Mouse (Mus musculus): ENCODE data around the gene Foxn1. TPM values are rescaled to one million over a fixed set of nuclear protein-coding genes. Genes with fewer than 3 reads are reported as not detected.

Foxn1 gene
- polyA plus RNA-seq (2012; fragmentation: generic; extraction: Trizol) = under 1 TPM; 0.02 to 0.05 TPM

DNA sequence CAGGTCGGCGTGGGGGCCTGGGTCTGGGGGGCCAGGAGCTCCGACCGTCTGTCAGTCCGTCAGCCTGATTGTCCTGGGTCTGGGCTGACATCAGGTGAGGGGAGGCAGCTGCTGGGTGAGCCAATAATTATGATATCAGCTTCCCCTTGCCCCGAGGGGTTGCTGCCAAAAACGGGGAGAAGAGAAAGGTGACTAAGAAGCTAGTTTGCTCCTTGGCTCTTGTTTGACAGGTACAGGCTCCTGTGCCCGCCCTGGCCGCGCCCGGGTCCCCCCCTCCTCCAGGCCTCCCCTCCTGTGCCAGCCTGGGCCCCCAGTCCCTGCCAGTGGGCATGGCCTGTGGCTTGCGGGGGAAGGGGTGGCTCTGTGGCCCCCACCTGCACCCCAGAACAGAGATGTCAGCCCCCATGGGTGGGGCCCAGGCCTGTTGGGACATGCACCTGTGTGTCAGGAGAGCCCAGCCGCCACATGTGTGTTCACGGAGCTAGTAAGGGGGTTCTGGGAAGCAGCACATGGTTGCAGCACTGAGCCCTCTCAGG lies at the start of gene Foxn1:
TSS of gene Foxn1 (minus strand) at position 51 of the 536 bp plus-strand sequence.

GRCm38 (mm10) chr11:78422055-78422819 lies 35.9 kb upstream of the Foxn1 start, which contains the start of gene Slc13a2:
TSS of gene Slc13a2 (minus strand) at chr11:78422217.

DNA sequence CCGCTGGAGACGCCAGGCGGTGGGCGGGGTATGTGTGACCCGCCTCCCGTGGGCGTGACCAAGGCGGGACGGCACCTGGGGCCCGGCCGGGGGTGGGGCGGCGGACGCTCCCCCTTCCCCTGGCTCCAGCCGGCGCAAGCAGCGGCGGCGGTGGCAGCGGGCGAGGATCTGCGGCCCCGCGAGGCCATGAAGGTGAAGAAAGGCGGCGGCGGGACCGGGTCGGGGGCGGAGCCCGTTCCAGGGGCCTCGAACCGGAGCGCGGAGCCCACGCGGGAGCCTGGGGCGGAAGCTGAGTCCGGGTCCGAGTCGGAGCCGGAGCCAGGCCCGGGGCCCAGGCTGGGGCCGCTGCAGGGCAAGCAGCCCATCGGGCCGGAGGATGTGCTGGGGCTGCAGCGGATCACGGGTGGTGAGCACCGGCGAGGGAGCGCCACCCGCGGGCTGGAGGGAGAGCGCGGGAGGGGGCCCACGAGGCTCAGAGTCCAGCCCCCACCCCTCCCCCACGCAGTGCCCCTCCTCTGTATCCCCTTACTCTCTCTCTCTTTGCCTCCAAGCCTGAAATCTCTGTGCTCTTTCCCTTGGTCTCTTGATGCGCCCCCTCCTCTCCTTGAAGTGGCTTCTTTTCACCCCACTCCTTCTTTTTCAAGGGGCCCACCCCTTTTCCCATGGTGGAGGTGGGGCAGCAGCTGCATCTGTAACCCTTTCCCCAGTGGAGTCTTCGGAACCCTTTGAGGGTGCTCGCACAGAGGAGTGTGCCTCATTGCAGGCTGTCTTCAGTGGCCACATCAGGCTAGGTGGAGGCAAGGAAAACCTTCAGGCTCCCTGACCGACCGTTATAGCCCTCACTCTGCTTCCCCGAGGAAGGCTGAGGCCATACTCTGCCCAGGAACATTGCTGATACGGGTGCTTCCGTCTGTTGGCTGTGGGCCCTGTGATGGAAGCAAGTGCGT lies 42.7 kb downstream of the Foxn1 start, which contains the start of gene Unc119:
TSS of gene Unc119 (plus strand) at position 102 of the 947 bp plus-strand sequence.

DNA sequence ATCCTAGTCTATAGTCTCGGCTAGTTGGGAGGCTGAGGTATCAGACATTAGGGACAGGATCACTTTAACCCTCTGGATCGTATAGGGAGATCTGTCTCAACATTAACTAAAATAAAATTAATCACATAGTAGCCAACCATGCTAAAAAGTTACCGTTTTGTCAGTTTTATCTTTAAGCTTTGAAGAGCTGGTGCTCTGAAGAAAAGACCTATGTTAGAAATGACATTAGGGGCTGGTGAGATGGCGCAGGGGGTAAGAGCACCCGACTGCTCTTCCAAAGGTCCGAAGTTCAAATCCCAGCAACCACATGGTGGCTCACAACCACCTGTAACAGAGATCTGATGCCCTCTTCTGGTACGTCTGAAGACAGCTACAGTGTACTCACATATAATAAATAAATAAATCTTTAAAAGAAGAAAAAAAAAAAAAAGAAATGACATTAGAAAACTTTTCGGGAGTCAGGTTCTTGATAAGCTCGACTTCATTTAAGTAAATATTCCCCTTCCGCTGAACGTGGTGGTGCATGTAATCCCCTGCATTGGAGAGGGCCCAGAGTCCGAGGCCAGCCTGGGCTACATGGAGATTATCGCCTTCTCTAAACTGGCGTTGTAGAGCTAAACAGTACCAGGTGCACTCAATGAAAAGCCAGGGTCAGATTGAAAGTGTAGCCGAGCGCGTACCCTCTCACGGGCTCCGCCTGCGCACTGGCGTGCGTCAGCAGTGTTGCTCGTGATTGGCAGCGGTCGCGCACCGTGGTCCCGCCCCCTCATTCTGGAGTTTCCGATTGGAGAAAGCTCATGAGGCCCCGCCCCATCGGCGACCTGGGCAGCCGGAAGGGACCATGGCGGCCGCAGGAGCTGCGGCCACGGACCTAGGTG lies 58.5 kb downstream of the Foxn1 start, which contains the start of gene Pigs:
TSS of gene Pigs (plus strand) at position 782 of the 878 bp plus-strand sequence.

GRCm38 (mm10) chr11:78322860-78323259 lies 63.5 kb downstream of the Foxn1 start, which contains the start of gene Aldoc:
TSS of gene Aldoc (plus strand) at chr11:78322968.

Other genes starting within 250 kb of the Foxn1 start
- gene Traf4, start 221.0 kb downstream of the Foxn1 start, polyA plus RNA-seq (2012; fragmentation: generic; extraction: Trizol) = 10 to 100 TPM; 47.2 to 71.6 TPM
- 10 to 100 TPM in 1 of 2 experiments, 1 to 10 TPM in 1; 7.0 to 20.5 TPM for gene Nek8, start 209.9 kb downstream of the Foxn1 start, polyA plus RNA-seq (2012; fragmentation: generic; extraction: Trizol)
- gene Tlcd1, start 209.8 kb downstream of the Foxn1 start, polyA plus RNA-seq (2012; fragmentation: generic; extraction: Trizol) = 10 to 100 TPM; 16.0 to 28.6 TPM
- 1,000 to 10,000 TPM; 3,235 to 5,071 TPM for gene Rpl23a, start 203.0 kb downstream of the Foxn1 start, polyA plus RNA-seq (2012; fragmentation: generic; extraction: Trizol)
- gene Rab34, start 198.1 kb downstream of the Foxn1 start, polyA plus RNA-seq (2012; fragmentation: generic; extraction: Trizol) = 100 to 1,000 TPM; 162 to 164 TPM
- gene Proca1, start 193.2 kb downstream of the Foxn1 start, polyA plus RNA-seq (2012; fragmentation: generic; extraction: Trizol) = under 1 TPM; 0.04 to 0.46 TPM
- 100 to 1,000 TPM in 1 of 2 experiments, 10 to 100 TPM in 1; 51.3 to 208 TPM for gene Sdf2, start 140.8 kb downstream of the Foxn1 start, polyA plus RNA-seq (2012; fragmentation: generic; extraction: Trizol)
- 10 to 100 TPM in 1 of 2 experiments, 1 to 10 TPM in 1; 8.9 to 57.5 TPM for gene Supt6, start 140.6 kb downstream of the Foxn1 start, polyA plus RNA-seq (2012; fragmentation: generic; extraction: Trizol)
- gene 2610507B11Rik, start 124.8 kb downstream of the Foxn1 start, polyA plus RNA-seq (2012; fragmentation: generic; extraction: Trizol) = 10 to 100 TPM; 20.6 to 56.8 TPM
- under 1 TPM in 1 of 2 experiments, not detected in 1; 0.22 TPM for gene BC030499, start 95.7 kb downstream of the Foxn1 start, polyA plus RNA-seq (2012; fragmentation: generic; extraction: Trizol)
- gene Spag5, start 85.0 kb downstream of the Foxn1 start, polyA plus RNA-seq (2012; fragmentation: generic; extraction: Trizol) = 10 to 100 TPM in 1 of 2 experiments, 1 to 10 TPM in 1; 8.1 to 38.0 TPM
- gene Aldoc, start 63.6 kb downstream of the Foxn1 start, polyA plus RNA-seq (2012; fragmentation: generic; extraction: Trizol) = under 1 TPM; 0.09 to 0.91 TPM
- 10 to 100 TPM; 30.3 to 84.7 TPM for gene Pigs, start 58.1 kb downstream of the Foxn1 start, polyA plus RNA-seq (2012; fragmentation: generic; extraction: Trizol)
- 10 to 100 TPM; 22.4 to 75.8 TPM for gene Unc119, start 43.1 kb downstream of the Foxn1 start, polyA plus RNA-seq (2012; fragmentation: generic; extraction: Trizol)
- not detected for gene Slc13a2, start 35.7 kb upstream of the Foxn1 start, polyA plus RNA-seq (2012; fragmentation: generic; extraction: Trizol)
- gene Slc46a1, start 79.1 kb upstream of the Foxn1 start, polyA plus RNA-seq (2012; fragmentation: generic; extraction: Trizol) = 10 to 100 TPM; 10.1 to 12.5 TPM
- 1 to 10 TPM in 1 of 2 experiments, under 1 TPM in 1; 0.87 to 3.5 TPM for gene Sarm1, start 111.2 kb upstream of the Foxn1 start, polyA plus RNA-seq (2012; fragmentation: generic; extraction: Trizol)
- under 1 TPM in 1 of 2 experiments, not detected in 1; 0.09 TPM for gene Vtn, start 112.5 kb upstream of the Foxn1 start, polyA plus RNA-seq (2012; fragmentation: generic; extraction: Trizol)
- gene Sebox, start 116.9 kb upstream of the Foxn1 start, polyA plus RNA-seq (2012; fragmentation: generic; extraction: Trizol) = not detected
- 10 to 100 TPM; 10.3 to 14.8 TPM for gene Tmem199, start 125.6 kb upstream of the Foxn1 start, polyA plus RNA-seq (2012; fragmentation: generic; extraction: Trizol)
- 100 to 1,000 TPM in 1 of 2 experiments, 10 to 100 TPM in 1; 95.3 to 100 TPM for gene Poldip2, start 125.6 kb upstream of the Foxn1 start, polyA plus RNA-seq (2012; fragmentation: generic; extraction: Trizol)
- 10 to 100 TPM; 42.0 to 44.5 TPM for gene Tnfaip1, start 149.8 kb upstream of the Foxn1 start, polyA plus RNA-seq (2012; fragmentation: generic; extraction: Trizol)
- gene Ift20, start 149.8 kb upstream of the Foxn1 start, polyA plus RNA-seq (2012; fragmentation: generic; extraction: Trizol) = 10 to 100 TPM; 13.1 to 95.5 TPM
- gene Tmem97, start 164.2 kb upstream of the Foxn1 start, polyA plus RNA-seq (2012; fragmentation: generic; extraction: Trizol) = 100 to 1,000 TPM in 1 of 2 experiments, 10 to 100 TPM in 1; 50.5 to 224 TPM